Mouse (Mus musculus): ENCODE measurements around the gene Elp5. TPM values are rescaled to one million over a fixed set of nuclear protein-coding genes. Genes with fewer than 3 reads are reported as not detected.
A peak's percentile ranks its signal among the peaks of the same experiment; 100 is the strongest.
"Not testable (repeated sequence)": the region's sequence is repeated elsewhere in the genome, so short reads cannot be mapped to it uniquely, and the experiment has no call there.

The Elp5 gene
- polyA plus RNA-seq, 1 experiment from 2014 or later: 144 TPM

- no peak for DNase-seq (ENCODE audit: low spot score)
- Histone ChIP-seq H3K9me3 (ENCODE audit: control insufficient read depth, low read length) (no peaks in the 10 kb centered on the region), H3K4me1 (replicated peaks; ENCODE audit: control insufficient read depth, insufficient read depth, low read length) (peaks cover 12% of the 10 kb centered on the region), H3K9ac (ENCODE audit: low read length) (no peak overlapping the region; the same call in 1 of the 2 replicates), H3K4me2 (ENCODE audit: low read depth, low read length, severe bottlenecking) (no peak overlapping the region), H3K4me3 (ENCODE audit: low read depth, low read length) (no peak overlapping the region), H3K27me3 (ENCODE audit: control insufficient read depth, insufficient read depth, low read length) (peaks cover 30% of the 10 kb centered on the region), H3K36me3 (ENCODE audit: control insufficient read depth, insufficient read depth, low read length) (no peaks in the 10 kb centered on the region), H3K27ac (ENCODE audit: low read depth, low read length) (0 out of 2 replicates have a peak overlapping the region, but pooled peaks have one; percentile 43)
- no peak for ATAC-seq (replicated peaks; ENCODE audit: low FRiP score)
- WGBS: 16% methylated on average over 6 of the region's 6 CpGs
Observed at GRCm38 (mm10) chr11:69934681-69935080, 47.6 kb downstream of the Elp5 start.

- peaks cover 12% of the 10 kb centered on the region for H3K4me1 ChIP-seq (replicated peaks; ENCODE audit: control insufficient read depth, insufficient read depth, low read length)
- peaks cover 30% of the 10 kb centered on the region for H3K27me3 ChIP-seq (ENCODE audit: control insufficient read depth, insufficient read depth, low read length)
- H3K27ac ChIP-seq (ENCODE audit: low read depth, low read length): no peak overlapping the region
- no peaks in the 10 kb centered on the region for H3K9me3 ChIP-seq (ENCODE audit: control insufficient read depth, low read length)
- ATAC-seq (replicated peaks; ENCODE audit: low FRiP score) (0 out of 2 replicates have a peak, but pooled peaks have one; percentile 40), DNase-seq (ENCODE audit: low spot score) (peak; percentile 98)
- H3K4me3 ChIP-seq (ENCODE audit: low read depth, low read length): 0 out of 2 replicates have a peak overlapping the region, but pooled peaks have one; percentile 12
- WGBS: 2% methylated on average over 18 of the region's 18 CpGs
- no peaks in the 10 kb centered on the region for H3K36me3 ChIP-seq (ENCODE audit: control insufficient read depth, insufficient read depth, low read length)
- H3K4me2 ChIP-seq (ENCODE audit: low read depth, low read length, severe bottlenecking): peak overlapping the region; percentile 45
- peak overlapping the region; percentile 24; the same call in 1 of the 2 replicates for H3K9ac ChIP-seq (ENCODE audit: low read length)
Observed at GRCm38 (mm10) chr11:69934169-69934568, 48.1 kb downstream of the Elp5 start.

- Histone ChIP-seq H3K27ac (ENCODE audit: low read depth, low read length) (no peak overlapping the region), H3K4me1 (replicated peaks; ENCODE audit: control insufficient read depth, insufficient read depth, low read length) (peaks cover 12% of the 10 kb centered on the region), H3K9ac (ENCODE audit: low read length) (no peak overlapping the region), H3K4me2 (ENCODE audit: low read depth, low read length, severe bottlenecking) (no peak overlapping the region), H3K9me3 (ENCODE audit: control insufficient read depth, low read length) (no peaks in the 10 kb centered on the region), H3K4me3 (ENCODE audit: low read depth, low read length) (no peak overlapping the region), H3K36me3 (ENCODE audit: control insufficient read depth, insufficient read depth, low read length) (no peaks in the 10 kb centered on the region), H3K27me3 (ENCODE audit: control insufficient read depth, insufficient read depth, low read length) (peaks cover 27% of the 10 kb centered on the region)
- 79% methylated on average over 4 of the region's 4 CpGs for WGBS
- DNase-seq (ENCODE audit: low spot score) (no peak), ATAC-seq (replicated peaks; ENCODE audit: low FRiP score) (no peak)
Observed at GRCm38 (mm10) chr11:69933066-69933465, 49.3 kb downstream of the Elp5 start.

GRCm38 (mm10) chr11:69932254-69932653, 50.1 kb downstream of the Elp5 start:
- WGBS: 45% methylated on average over 3 of the region's 3 CpGs
- no peaks in the 10 kb centered on the region for H3K9me3 ChIP-seq (ENCODE audit: control insufficient read depth, low read length)
- H3K36me3 ChIP-seq (ENCODE audit: control insufficient read depth, insufficient read depth, low read length): no peaks in the 10 kb centered on the region
- no peak overlapping the region for H3K27ac ChIP-seq (ENCODE audit: low read depth, low read length)
- H3K4me3 ChIP-seq (ENCODE audit: low read depth, low read length): no peak overlapping the region
- no peak for DNase-seq (ENCODE audit: low spot score)
- no peak for ATAC-seq (replicated peaks; ENCODE audit: low FRiP score)
- no peak overlapping the region for H3K9ac ChIP-seq (ENCODE audit: low read length)
- H3K27me3 ChIP-seq (ENCODE audit: control insufficient read depth, insufficient read depth, low read length): peaks cover 20% of the 10 kb centered on the region
- H3K4me1 ChIP-seq (replicated peaks; ENCODE audit: control insufficient read depth, insufficient read depth, low read length): peaks cover 12% of the 10 kb centered on the region
- no peak overlapping the region for H3K4me2 ChIP-seq (ENCODE audit: low read depth, low read length, severe bottlenecking)

- no peak for DNase-seq (ENCODE audit: low spot score)
- peaks cover 15% of the 10 kb centered on the region for H3K27me3 ChIP-seq (ENCODE audit: control insufficient read depth, insufficient read depth, low read length)
- no peaks in the 10 kb centered on the region for H3K36me3 ChIP-seq (ENCODE audit: control insufficient read depth, insufficient read depth, low read length)
- peaks cover 11% of the 10 kb centered on the region for H3K4me1 ChIP-seq (replicated peaks; ENCODE audit: control insufficient read depth, insufficient read depth, low read length)
- no peak overlapping the region for H3K27ac ChIP-seq (ENCODE audit: low read depth, low read length)
- no peak overlapping the region for H3K4me2 ChIP-seq (ENCODE audit: low read depth, low read length, severe bottlenecking)
- no peaks in the 10 kb centered on the region for H3K9me3 ChIP-seq (ENCODE audit: control insufficient read depth, low read length)
- WGBS: 79% methylated on average over 8 of the region's 8 CpGs
- H3K9ac ChIP-seq (ENCODE audit: low read length): no peak overlapping the region
- H3K4me3 ChIP-seq (ENCODE audit: low read depth, low read length): no peak overlapping the region
- no peak for ATAC-seq (replicated peaks; ENCODE audit: low FRiP score)
Observed at GRCm38 (mm10) chr11:69931769-69932168, 50.5 kb downstream of the Elp5 start.

- H3K27me3 ChIP-seq (ENCODE audit: control insufficient read depth, insufficient read depth, low read length): peaks cover 8% of the 10 kb centered on the region; the same call in 1 of the 2 replicates
- peaks cover 5% of the 10 kb centered on the region; the same call in 1 of the 2 replicates for H3K4me1 ChIP-seq (replicated peaks; ENCODE audit: control insufficient read depth, insufficient read depth, low read length)
- no peaks in the 10 kb centered on the region for H3K36me3 ChIP-seq (ENCODE audit: control insufficient read depth, insufficient read depth, low read length)
- no peak overlapping the region for H3K4me2 ChIP-seq (ENCODE audit: low read depth, low read length, severe bottlenecking)
- no peak overlapping the region for H3K9ac ChIP-seq (ENCODE audit: low read length)
- no peaks in the 10 kb centered on the region for H3K9me3 ChIP-seq (ENCODE audit: control insufficient read depth, low read length)
- ATAC-seq (replicated peaks; ENCODE audit: low FRiP score) (no peak), DNase-seq (ENCODE audit: low spot score) (no peak)
- 72% methylated on average over 3 of the region's 3 CpGs for WGBS
- H3K27ac ChIP-seq (ENCODE audit: low read depth, low read length): no peak overlapping the region
- no peak overlapping the region for H3K4me3 ChIP-seq (ENCODE audit: low read depth, low read length)
Observed at GRCm38 (mm10) chr11:69930967-69931537, 51.3 kb downstream of the Elp5 start.

GRCm38 (mm10) chr11:69930176-69930575, 52.1 kb downstream of the Elp5 start:
- H3K27ac ChIP-seq (ENCODE audit: low read depth, low read length); H3K27me3 ChIP-seq (ENCODE audit: control insufficient read depth, insufficient read depth, low read length); DNase-seq (ENCODE audit: low spot score); H3K9me3 ChIP-seq (ENCODE audit: control insufficient read depth, low read length); ATAC-seq (replicated peaks; ENCODE audit: low FRiP score); H3K4me3 ChIP-seq (ENCODE audit: low read depth, low read length); H3K4me1 ChIP-seq (replicated peaks; ENCODE audit: control insufficient read depth, insufficient read depth, low read length); H3K4me2 ChIP-seq (ENCODE audit: low read depth, low read length, severe bottlenecking); H3K36me3 ChIP-seq (ENCODE audit: control insufficient read depth, insufficient read depth, low read length); H3K9ac ChIP-seq (ENCODE audit: low read length): not testable (repeated sequence)
- WGBS: 90% methylated on average over 8 of the region's 8 CpGs

GRCm38 (mm10) chr11:69929712-69930111, 52.6 kb downstream of the Elp5 start:
- H3K9me3 ChIP-seq (ENCODE audit: control insufficient read depth, low read length): no peaks in the 10 kb centered on the region
- H3K36me3 ChIP-seq (ENCODE audit: control insufficient read depth, insufficient read depth, low read length): no peaks in the 10 kb centered on the region
- no peak overlapping the region for H3K9ac ChIP-seq (ENCODE audit: low read length)
- H3K4me2 ChIP-seq (ENCODE audit: low read depth, low read length, severe bottlenecking): no peak overlapping the region
- peaks cover 2% of the 10 kb centered on the region; the same call in 1 of the 2 replicates for H3K27me3 ChIP-seq (ENCODE audit: control insufficient read depth, insufficient read depth, low read length)
- ATAC-seq (replicated peaks; ENCODE audit: low FRiP score) (no peak), DNase-seq (ENCODE audit: low spot score) (no peak)
- peaks cover 2% of the 10 kb centered on the region; the same call in 1 of the 2 replicates for H3K4me1 ChIP-seq (replicated peaks; ENCODE audit: control insufficient read depth, insufficient read depth, low read length)
- H3K4me3 ChIP-seq (ENCODE audit: low read depth, low read length): no peak overlapping the region
- no peak overlapping the region for H3K27ac ChIP-seq (ENCODE audit: low read depth, low read length)
- WGBS: 85% methylated on average over 4 of the region's 4 CpGs

- Histone ChIP-seq H3K4me2 (ENCODE audit: low read depth, low read length, severe bottlenecking) (no peak overlapping the region), H3K36me3 (ENCODE audit: control insufficient read depth, insufficient read depth, low read length) (no peaks in the 10 kb centered on the region), H3K27me3 (ENCODE audit: control insufficient read depth, insufficient read depth, low read length) (no peaks in the 10 kb centered on the region), H3K9me3 (ENCODE audit: control insufficient read depth, low read length) (no peaks in the 10 kb centered on the region), H3K4me1 (replicated peaks; ENCODE audit: control insufficient read depth, insufficient read depth, low read length) (peaks cover 3% of the 10 kb centered on the region; the same call in 1 of the 2 replicates), H3K4me3 (ENCODE audit: low read depth, low read length) (no peak overlapping the region), H3K27ac (ENCODE audit: low read depth, low read length) (no peak overlapping the region), H3K9ac (ENCODE audit: low read length) (no peak overlapping the region)
- WGBS: 94% methylated on average over 2 of the region's 2 CpGs
- DNase-seq (ENCODE audit: low spot score) (no peak), ATAC-seq (replicated peaks; ENCODE audit: low FRiP score) (no peak)
Observed at GRCm38 (mm10) chr11:69927501-69927900, 54.8 kb downstream of the Elp5 start.
